Mouse (Mus musculus): ENCODE data around the gene Sdc4.

Sdc4 gene

DNA sequence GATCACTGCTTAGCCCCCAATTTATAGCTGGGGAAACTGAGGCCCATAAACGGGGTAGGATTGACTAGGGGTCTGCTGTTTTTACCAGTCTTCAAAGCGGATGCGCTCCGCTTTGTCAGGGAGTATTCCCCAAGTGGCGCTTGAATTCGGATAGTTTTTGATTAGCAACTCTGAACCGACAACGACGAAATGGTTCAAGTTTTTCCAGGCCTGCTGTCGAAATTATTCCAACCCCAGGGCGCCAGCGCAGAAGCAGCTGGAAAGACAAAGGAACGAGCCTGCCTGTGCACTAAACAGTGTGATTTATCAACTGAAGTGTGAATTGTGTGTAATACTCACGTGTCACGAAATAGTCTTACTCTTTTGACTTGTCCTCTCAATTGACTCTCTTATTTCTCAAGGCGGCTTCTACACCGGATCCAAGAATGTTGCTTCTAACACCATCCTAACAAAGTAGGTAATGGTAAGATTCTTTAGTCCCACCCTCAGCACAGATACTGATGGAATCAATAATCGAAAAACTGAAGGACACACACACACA, at the start of gene Sdc4:
Sdc4 (minus strand) TSS at position 428 of the 541 bp plus-strand sequence.
- DNase-seq (ENCODE audit: low spot score in 2 of 2): no peak

- DNase-seq (ENCODE audit: low spot score in 2 of 2): peak in 1 of 2 experiments; percentile 49
Measured at GRCm38 (mm10) chr2:164487812-164488211, 44.1 kb upstream of the Sdc4 start.

- no peak for DNase-seq (ENCODE audit: low spot score in 2 of 2)
Measured at GRCm38 (mm10) chr2:164487115-164487527, 43.4 kb upstream of the Sdc4 start.

DNA sequence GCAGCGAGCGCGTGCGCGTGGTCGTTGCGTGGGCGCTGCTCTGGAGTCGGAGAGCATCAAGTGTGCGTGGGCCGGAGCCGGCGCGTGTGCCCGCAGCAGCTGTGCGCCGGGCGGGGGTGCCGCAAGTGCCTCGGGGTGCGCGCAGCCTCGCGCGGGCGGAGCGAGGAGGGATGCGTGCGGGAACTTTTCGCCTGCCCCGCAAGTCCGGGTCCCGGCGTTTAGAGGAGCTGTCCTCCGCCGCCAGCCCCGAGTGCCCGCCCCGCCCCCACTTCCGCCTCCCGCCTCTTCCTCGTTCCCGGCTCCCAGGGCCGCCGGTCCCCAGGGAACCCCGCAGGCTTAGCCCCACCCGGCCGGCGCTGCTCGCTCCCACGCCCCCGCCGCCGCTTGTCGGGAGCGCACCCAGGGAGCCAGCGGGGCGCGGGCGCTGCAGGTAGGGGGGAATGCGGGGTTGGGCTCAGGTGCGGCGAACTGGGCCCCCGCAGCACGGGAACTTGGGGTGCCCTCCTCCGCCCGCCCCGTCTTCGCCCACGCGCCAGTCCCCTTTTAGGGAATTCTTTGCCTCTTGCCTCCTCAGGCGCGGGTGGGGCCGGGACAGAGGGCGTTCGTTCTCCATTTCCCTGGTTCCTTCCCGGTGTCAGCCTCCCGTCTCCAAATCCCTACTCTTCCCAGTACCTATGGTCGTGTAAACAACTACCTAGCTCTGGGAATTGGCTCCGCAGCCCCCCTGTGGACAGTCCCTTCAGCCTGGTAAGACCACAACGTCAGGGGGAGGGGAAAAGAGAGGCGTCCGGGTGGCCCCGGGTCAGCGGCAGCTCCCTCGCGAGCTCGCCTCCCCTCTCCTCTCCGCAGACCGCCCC, 42.8 kb upstream of the Sdc4 start:
- DNase-seq (ENCODE audit: low spot score in 2 of 2): peak; percentile 74 to 77

DNA sequence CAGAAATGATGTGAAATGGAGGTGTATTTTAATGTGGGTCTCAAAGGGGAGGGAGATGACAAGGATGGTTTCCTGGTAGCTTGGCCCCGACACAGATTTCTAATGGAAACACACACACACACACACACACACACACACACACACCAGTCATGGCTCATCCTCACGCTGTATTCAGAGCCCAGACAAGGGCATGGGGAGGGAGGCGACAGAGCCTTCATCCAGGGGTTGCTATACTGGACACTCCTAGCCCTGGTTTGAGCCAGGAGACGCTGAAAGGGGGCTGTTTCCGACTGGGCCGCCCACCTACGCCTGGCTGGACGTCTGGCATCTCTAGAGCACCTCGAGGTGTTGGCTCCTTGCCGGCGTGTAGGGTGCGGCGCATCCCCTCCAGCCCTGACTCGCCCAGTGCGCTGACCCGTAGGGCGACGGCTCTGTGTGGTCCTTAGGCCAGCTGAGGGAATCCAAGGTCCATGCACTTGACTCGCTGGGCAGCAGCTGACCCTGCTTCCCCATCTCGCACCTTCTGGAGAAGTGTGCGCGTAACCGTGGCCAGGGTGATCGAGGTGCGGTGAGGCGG, 42.1 kb upstream of the Sdc4 start, which contains the start of gene Dbndd2:
Dbndd2 (plus strand) TSS at position 426 of the 577 bp plus-strand sequence.
- DNase-seq (ENCODE audit: low spot score in 2 of 2): peak in 1 of 2 experiments; percentile 57

DNA sequence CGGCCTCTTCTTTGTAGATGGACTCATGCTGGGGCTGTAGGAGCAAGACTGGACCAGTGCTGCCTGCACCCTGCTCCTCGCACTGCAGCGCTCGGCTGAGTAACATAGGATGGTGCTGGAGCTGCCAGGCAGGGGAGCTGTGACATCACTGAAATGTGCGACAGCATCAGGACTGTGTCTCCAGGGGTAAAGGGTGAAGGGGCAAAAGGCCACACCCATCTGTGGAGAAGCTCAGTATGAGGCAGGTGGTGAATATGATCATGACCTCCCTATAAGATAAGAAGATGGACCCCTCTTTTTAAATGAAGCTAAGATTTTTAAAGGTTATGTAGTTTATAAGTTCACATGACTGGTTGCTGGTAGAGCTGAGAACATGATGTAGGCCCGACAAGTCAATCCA, 29.9 kb upstream of the Sdc4 start, which contains the start of gene Trp53tg5:
Trp53tg5 (minus strand) TSS at position 101 of the 400 bp plus-strand sequence.
- DNase-seq (ENCODE audit: low spot score in 2 of 2): no peak

DNA sequence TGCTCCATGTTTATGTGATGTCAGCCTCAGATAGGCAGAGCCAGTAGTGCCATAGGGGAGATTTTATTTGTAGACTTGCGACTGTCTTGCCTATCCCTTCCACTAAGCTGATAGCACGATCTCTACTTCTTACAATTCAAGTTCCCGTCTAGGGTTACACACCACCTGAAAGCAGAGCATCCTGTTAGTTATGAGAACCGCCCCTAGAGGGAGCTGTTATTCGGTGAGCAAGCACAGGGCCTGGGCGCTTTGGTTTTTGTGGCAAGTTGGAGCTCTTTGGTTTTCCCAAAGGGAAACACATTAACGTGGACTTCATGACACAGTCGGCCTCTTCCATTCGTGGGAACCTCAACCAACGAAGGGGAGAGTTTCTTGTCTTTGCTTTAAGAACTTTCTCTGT, 26.6 kb upstream of the Sdc4 start:
- no peak for DNase-seq (ENCODE audit: low spot score in 2 of 2)

DNA sequence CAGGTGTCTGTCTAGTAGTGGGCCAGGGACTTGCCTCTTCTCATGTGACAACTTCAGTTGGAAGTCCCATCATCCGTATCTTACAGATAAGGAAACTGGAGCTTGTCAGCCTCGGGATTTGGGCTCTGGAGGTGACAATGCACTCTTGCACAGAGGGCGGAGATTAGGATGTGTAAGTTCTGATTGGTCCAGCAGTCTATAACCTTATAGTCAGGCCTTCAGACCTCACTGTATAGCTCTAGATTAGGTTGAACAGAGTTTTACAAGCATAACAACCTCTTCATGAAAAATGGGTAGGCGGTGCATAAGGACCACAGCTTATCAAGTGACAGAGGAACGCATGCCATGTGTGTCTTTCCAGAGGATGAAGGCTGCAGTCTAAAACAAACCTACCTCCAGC, 23.1 kb upstream of the Sdc4 start:
- no peak for DNase-seq (ENCODE audit: low spot score in 2 of 2)

- DNase-seq (ENCODE audit: low spot score in 2 of 2): no peak
Measured at GRCm38 (mm10) chr2:164465161-164465560, 21.5 kb upstream of the Sdc4 start.

GRCm38 (mm10) chr2:164460745-164461551, 17.3 kb upstream of the Sdc4 start, which contains the start of gene Gm20458:
Gene Gm20458, plus strand, starts transcription at chr2:164460967.
- peak; percentile 95 to 96 for DNase-seq (ENCODE audit: low spot score in 2 of 2)

GRCm38 (mm10) chr2:164458535-164458934, 14.8 kb upstream of the Sdc4 start:
- DNase-seq (ENCODE audit: low spot score in 2 of 2): no peak

DNA sequence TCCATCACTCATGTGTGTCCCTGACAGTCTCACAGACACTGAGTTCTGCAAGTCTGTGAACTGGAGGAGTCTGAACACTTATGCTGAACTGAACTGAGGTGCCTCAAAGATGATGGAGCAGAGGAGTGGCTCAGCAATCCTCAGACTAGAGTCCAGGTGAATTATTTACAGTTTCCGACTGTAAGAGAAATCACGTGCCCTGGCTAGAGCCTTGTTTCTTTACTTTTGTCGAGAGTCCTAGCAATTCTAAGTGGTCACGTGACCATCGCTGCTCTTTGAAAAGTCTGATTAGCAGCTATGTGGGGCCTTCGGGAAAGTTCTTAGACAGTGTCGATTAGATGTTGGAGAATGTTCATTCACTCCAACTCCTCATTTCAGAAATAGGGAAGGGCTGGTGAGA, 14.3 kb upstream of the Sdc4 start:
- no peak for DNase-seq (ENCODE audit: low spot score in 2 of 2)

DNA sequence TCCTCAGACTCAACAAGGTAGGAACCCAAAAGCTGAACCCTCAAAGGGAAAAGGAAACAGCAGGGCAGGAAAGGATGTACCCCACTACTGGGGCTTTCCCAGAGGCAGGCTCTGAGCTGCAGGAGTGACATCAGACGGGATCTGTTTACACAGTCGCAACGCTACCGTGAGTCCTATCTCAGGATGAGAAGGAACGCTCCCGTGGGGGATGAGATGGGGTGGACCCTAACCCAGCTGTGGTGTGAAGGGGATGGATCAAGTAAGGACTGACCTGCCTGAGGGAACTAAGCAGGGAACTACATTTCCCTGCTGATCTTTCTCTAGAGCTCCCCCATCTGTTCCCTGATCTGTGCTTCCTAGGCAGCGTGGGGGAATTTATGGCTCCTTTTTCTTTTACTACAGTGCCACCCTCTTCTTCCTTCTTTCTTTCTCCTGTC, 13.2 kb upstream of the Sdc4 start, which contains the start of gene Sys1:
Sys1 (plus strand) TSS at position 101 of the 437 bp plus-strand sequence.
- peak in 1 of 2 experiments; percentile 37 for DNase-seq (ENCODE audit: low spot score in 2 of 2)

DNA sequence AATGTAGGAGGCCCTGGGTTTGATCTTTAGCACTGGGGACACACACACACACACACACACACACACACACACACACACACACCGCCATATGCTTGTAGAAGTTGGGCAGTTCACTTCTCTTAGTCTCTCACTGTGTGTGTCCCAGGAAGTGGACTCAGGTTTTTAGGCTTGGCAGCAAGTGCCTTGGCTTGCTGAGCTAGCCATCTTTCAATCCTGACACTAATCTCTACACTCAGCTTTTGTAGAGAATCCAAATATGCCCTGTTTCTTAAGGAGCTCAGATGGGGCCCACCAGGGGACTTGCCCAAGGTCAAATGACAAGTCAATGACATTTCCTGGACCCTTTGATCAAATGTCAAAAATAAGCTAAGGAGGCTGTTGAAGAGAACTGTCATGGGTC, 12.7 kb upstream of the Sdc4 start:
- no peak for DNase-seq (ENCODE audit: low spot score in 2 of 2)

DNA sequence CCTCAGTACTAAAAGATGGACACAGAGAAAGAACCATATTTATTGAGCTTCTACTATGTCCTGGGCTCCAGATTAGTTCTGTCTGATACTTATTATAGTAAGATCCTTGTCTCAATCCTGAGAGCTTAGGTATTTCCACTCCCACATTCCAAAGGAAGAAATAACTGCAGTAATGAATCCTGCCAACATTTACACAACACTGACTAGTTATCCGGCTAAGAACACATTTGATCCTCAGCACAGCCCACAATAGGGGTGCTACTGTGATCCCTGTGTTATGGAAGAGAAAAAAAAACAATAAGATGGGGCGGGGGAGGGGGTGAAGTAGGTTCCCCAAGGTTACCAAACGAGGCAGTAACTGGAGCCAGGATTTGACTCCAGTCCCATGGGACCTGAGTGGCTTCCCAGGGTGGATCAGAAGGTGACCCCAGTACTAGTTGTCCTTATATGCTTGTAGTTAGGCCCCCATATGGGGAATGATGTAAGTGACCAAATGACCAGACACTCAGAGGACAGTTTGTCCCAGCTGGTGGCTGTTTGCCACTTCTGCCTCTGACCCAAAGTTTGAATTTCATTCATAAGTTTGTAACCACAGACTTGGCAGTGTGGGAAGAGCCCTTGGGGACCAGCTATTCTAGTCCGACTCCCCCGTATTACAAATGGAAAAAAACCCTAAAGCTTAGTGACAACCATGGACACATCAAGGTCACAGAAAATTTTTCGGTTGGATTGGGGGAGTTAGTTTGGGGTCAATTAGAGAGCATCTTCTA, 11.9 kb upstream of the Sdc4 start:
- no peak for DNase-seq (ENCODE audit: low spot score in 2 of 2)

DNA sequence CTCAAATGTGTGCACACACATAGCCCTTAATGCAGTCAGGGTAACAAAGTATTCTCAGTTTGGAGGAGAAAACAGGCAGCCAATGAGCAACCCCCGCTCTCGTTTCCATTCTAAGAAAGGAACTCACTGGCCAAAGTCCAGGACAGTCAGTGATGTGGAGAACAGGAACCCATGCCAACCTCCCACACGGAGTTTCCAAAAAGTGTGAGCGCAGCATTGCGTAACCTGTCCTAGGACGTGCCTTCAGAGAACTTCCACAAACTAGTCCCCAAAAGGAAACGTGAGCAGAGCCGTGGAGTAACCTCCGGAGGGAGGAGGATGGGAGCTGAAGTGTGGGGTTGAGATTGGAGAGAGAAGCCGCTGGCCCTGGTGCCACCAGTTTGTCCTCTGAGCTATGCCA, 11.2 kb upstream of the Sdc4 start:
- DNase-seq (ENCODE audit: low spot score in 2 of 2): peak; percentile 45 to 57

DNA sequence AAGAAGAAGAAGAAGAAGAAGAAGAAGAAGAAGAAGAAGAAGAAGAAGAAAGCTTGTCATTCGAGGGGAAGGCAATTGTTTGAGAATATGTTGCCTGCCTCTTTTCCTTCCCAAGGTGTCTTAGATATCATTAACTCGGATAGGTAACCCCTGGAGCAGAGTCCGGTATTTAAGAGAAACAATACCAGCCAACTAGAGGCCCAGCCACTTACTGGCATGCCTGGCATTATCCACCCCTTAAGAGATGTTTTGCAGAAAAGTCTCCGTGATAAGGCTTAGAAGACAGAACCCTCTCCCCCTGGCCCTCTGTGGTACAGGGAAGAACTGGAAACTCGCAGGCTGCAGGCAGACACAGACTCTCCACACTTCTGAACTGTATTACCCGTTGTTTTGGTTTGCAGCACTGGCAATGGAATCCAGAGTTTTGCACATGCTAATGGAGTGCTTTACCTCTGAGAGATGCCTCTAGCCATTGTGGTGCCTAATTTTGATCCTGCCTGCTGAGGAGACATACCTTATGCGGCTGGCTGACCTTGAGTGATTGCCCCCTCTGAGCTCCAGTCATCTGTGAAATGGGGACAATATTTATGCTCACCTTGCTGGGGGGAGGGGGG, 10.3 kb upstream of the Sdc4 start:
- DNase-seq (ENCODE audit: low spot score in 2 of 2): no peak

DNA sequence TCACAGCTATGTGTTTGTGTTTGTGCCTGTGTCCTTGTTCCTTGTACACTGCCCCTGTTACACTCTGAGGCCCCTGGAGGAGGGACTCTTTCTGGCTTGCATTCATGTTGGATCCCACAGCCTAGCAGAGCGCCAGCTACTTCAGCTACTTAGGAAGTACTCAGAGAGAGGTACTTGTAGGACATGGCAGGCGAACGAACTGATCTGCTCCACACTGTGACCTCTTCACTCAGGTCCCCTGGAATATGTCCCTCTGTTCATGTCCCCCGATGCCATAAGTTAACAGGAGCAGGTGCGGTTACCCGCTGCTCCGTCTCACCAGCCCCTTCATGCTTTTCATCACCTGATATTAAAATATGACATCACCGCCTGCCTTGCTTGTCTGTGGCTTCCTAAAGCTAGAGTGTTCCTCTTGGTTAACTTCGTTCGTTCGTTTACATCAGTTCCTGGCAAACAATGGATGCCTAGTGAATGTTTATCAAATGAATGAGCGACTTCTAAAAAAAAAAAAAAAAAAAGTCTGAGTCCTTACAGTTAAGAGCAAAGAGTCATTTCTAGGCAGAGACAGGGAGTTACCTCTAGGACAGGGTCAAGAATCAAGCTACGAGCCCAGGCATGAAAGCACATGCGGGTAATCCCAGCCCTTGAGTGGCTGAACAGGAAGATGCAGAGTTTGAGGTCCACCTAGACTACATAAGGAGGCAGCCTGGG, 9.5 kb upstream of the Sdc4 start:
- DNase-seq (ENCODE audit: low spot score in 2 of 2): no peak

GRCm38 (mm10) chr2:164452000-164452676, 8.5 kb upstream of the Sdc4 start:
- DNase-seq (ENCODE audit: low spot score in 2 of 2): no peak
